Mouse (Mus musculus) spleen, postnatal 0 days (tissue): ENCODE results near the gene Myo1c. TPM values are rescaled to one million over a fixed set of nuclear protein-coding genes. Genes with fewer than 3 reads are reported as not detected.

Experiments
- polyA plus RNA-seq: library from polyadenylated mRNA; unstranded; fragments of >200 nt; fragmentation: Nextera tagmentation; extraction: Ambion mirVana; gene quantifications from 2 replicates; pipeline ENCODE4 v1.2.1, GENCODE M21; 2015

The Myo1c gene
- polyA plus RNA-seq: 19.4 and 24.4 TPM in 2 replicates

DNA sequence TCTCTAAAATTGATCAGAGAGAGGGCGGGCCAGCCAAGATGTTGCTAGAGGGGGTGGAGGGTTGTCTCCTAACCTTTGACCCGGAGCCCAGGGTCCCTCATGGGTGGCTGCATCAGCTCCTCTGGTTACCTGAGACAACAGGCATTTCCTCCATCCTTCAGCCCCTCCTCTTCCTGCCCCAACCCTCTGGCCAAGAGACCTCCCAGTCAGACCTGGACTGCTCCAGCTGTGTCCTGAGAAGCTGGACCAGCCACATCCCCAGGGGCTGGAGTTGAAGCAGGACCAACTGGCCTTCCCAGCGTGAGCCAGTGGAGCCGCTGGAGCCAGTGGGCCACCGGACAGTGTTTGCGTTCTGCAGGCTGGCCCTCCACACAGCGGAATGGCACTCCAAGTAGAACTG is at the start of gene Myo1c:
Gene Myo1c (plus strand): TSS at position 194 of the 400 bp plus-strand sequence.

GRCm38 (mm10) chr11:75630645-75631229 is 19.6 kb upstream of the Myo1c start, which contains the start of gene Inpp5k:
Gene Inpp5k, plus strand, starts transcription at chr11:75630988.

DNA sequence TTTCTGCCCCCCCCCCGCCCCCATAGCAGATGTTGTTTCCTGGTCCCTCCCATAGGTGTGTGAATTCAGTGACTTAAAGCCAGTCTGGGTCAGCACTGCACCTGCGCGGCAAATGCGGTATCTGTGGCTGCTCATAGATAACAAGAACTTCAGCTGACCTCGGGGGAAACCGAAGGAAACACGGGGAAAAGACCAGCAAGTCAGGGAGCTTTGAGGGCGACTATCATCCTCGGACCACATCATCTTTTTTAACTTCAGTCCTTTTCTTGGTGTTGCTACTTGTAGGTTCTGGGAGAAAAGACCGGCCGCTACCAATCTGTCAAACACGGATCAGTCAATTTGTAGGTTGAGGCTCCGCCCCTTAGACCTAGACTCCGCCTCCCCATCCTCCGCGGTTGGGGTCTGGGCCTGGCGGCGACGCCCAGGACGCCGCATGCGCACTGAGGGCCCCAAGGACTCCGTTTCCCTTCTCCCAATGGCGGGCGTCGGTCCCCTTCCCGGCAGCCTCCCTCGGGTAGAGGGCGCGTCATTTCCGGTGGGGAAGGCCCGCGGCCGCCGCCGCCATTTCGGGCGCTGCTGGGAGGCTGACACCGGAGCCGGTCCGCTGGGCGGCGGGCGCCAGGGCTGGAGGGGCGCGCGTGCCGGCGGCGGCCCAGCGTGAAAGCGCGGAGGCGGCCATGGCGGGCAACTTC is 28.6 kb downstream of the Myo1c start, which contains the start of gene Crk:
Gene Crk (plus strand): TSS at position 513 of the 692 bp plus-strand sequence.

Other genes starting within 250 kb of the Myo1c start
- 18.7 and 22.6 TPM in 2 replicates for gene Serpinf1, start 227.8 kb upstream of the Myo1c start, polyA plus RNA-seq
- 0.28 and 0.30 TPM in 2 replicates for gene Serpinf2, start 210.9 kb upstream of the Myo1c start, polyA plus RNA-seq
- 15.2 and 16.0 TPM in 2 replicates for gene Wdr81, start 195.8 kb upstream of the Myo1c start, polyA plus RNA-seq
- 12.8 and 15.4 TPM in 2 replicates for gene Tlcd2, start 188.8 kb upstream of the Myo1c start, polyA plus RNA-seq
- 23.3 and 24.4 TPM in 2 replicates for gene Prpf8, start 163.7 kb upstream of the Myo1c start, polyA plus RNA-seq
- gene Rilp, start 140.4 kb upstream of the Myo1c start, polyA plus RNA-seq: 0.40 and 0.95 TPM in 2 replicates
- 5.2 and 7.0 TPM in 2 replicates for gene Scarf1, start 137.0 kb upstream of the Myo1c start, polyA plus RNA-seq
- 5.9 and 6.3 TPM in 2 replicates for gene Slc43a2, start 118.8 kb upstream of the Myo1c start, polyA plus RNA-seq
- gene Pitpna, start 62.4 kb upstream of the Myo1c start, polyA plus RNA-seq: 42.1 and 45.8 TPM in 2 replicates
- 29.2 and 34.8 TPM in 2 replicates for gene Inpp5k, start 19.5 kb upstream of the Myo1c start, polyA plus RNA-seq
- 35.3 and 41.5 TPM in 2 replicates for gene Crk, start 28.8 kb downstream of the Myo1c start, polyA plus RNA-seq
- 261 and 271 TPM in 2 replicates for gene Ywhae, start 82.4 kb downstream of the Myo1c start, polyA plus RNA-seq
- 0.20 and 0.42 TPM in 2 replicates for gene Doc2b, start 145.5 kb downstream of the Myo1c start, polyA plus RNA-seq